Mouse (Mus musculus) MEL-GATA-1-ER (cell line): ENCODE results near the gene Ndst2.

Experiments
- DNase-seq: peaks from one replicate; pipeline ENCODE4 v3.0.0-alpha.2; 2012; ENCODE audit warnings: low read depth; ENCODE audit errors: extremely low read depth

The Ndst2 gene

DNA sequence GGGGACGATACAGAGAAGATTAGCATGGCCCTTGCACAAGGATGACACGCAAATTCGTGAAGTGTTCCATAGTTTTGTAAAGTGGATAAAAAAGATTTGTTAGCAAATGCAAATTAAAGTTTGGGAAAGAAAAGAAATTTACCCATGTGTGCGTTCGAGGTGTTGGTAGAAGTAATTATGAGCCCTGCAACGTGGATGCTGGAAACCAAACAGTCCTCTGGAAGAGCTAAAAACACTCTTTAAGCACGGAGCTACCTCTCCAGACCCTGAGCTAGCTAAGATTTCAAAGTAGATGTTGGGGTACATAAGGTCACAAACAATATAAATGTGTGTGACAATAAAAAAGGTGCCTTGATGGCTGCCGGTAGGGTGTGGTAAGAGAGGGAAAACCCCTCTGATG, 32.8 kb downstream of the Ndst2 start:
- DNase-seq: no peak

DNA sequence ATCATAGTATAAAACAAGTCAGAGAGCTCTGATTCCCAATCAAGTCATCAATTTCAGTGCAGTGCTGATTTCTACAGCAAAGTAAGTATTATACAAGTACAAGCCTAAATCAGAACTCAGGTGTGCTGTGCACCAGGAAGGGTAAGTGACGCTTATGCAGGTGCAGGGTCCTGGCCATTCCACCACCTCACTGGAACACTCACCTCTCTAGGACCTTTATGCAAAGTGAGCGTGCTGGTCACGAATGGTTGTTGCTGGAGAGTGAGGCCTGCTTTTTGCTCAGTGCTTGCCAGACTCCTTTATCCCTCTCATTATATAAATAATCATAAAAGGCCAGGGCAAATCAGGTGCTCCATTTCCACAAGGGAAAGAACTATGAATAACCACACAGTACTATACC, 34.0 kb downstream of the Ndst2 start:
- no peak for DNase-seq

DNA sequence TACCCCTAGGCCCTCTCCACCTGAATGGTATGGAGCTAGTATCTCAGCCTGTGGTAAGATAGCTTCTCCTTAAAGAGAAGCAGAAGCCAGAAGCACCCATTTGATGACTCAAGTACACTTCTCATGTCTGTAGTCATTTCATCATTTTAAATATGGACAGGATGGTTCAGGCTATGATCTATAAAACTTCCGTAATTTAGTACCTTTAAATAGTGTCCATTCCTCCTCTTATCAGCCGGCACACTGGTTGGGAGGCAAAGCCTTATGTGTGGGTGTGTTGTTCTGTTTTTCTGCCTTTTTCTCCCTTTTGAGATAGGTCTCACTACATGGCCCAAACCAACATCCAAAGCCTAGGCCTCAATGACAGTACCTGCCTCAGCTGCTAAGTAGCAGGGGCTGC, 35.8 kb downstream of the Ndst2 start:
- DNase-seq: peak; percentile 81

DNA sequence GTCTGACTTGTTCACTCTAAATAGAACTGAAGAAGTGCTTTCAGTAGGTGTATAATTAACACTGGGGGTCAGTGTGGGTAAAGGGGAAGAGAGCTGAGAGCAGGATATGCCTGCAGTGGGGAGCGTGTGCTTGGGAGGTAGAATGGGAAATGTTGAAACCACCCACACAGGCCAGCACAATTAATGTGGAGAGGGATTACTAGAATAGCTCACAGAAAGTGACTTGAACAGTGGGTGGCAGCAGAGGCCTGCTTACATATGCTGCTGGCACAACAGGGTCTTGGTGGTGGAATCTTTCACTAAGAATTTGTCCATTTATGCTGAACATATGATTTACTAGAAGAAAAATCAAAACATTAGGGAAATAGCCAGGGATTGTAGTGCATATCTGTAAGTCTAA, 37.4 kb downstream of the Ndst2 start:
- no peak for DNase-seq

DNA sequence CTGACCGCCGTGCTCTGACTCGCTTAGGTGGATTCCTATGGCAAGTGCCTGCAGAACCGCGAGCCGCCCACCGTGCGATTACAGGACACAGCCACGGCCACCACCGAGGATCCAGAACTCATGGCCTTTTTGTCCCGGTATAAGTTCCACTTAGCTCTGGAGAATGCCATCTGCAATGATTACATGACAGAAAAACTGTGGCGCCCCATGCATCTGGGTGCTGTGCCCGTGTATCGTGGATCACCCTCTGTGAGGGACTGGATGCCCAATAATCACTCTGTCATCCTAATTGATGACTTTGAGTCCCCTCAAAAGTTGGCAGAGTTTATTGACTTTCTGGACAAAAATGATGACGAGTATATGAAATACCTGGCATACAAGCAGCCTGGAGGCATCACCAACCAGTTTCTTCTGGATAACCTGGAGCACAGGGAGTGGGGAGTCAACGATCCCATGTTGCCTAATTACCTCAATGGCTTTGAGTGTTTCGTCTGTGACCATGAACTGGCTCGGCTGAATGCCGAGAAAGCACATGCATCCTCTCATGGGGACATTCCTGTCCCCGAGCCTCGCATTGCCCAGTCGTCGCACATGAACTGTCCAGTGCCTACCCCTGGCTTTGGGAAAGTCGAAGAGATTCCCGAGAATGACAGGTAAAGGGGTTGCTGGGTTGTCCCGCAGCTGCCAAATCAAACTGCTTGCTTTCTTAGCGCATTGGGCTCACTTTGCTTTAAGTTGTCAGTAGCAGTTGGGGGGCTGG, 38.4 kb downstream of the Ndst2 start:
- no peak for DNase-seq

DNA sequence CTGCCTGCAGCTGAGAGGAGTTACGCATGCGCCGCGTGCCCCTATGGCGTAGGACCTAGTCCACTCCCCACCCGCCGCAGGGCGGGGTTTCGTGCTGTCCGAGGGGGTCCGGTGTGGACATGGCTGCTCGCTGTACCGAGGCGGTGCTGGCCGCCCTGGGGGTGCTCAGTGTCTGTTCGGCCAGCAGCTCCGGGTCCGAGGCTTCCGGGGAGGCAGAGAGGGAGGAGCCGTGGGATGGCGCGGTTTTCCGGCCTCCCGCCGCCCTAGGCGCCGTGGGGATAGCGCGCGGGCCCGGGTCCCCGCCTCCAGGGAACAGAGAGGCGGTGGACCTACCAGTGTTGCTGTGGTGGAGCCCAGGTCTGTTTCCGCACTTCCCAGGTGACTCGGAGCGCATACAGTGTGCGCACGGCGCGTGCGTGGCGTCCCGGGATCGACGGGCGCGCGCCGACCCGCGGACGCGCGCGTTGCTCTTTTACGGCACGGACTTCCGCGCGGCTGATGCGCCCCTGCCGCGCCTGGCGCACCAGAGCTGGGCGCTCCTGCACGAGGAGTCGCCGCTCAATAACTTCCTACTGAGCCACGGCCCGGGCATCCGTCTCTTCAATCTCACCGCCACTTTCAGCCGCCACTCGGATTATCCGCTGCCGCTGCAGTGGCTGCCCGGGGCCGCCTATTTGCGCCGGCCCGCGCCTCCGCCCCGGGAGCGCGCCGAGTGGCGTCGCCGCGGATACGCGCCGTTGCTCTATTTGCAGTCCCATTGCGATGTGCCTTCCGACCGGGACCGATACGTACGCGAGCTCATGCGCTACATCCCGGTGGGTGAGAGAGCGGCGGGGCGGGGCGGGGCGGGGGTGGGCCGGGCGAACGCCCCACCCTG, 39.2 kb downstream of the Ndst2 start, which contains the start of gene Fut11:
Fut11 (plus strand) TSS at position 85 of the 877 bp plus-strand sequence.
- DNase-seq: no peak

DNA sequence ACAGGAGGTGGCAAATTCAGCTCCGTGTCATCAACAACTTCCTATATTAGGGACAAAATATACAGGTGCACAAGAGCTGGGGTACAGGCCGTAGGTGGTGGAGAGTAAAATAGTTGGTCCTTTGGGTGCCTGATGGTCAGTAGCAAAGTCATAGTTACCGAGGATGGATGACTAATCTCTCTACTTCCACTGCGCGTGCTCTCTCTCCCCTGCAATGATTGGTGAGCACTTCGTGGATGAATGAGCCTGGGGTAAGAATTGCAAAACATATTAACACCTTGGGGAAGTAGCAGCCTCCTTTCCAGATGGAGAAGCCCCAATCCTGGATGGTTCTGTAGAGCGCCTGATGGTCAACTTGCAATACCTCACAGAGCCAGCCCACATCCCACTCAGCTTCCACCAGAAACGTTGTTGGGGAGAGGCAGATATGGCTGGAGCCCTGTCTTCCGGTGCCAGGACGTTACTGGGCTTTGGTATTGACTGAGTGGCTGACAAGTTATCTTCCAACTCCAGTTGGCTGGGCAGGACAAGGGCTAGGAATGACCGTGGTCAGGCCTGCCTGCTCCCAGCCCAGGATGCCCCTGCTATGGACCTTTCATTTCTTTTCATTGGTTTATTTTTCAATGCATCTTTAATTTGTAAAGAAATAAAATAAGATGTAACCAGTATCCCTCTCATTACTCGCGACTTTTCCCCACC, 40.0 kb downstream of the Ndst2 start:
- no peak for DNase-seq

DNA sequence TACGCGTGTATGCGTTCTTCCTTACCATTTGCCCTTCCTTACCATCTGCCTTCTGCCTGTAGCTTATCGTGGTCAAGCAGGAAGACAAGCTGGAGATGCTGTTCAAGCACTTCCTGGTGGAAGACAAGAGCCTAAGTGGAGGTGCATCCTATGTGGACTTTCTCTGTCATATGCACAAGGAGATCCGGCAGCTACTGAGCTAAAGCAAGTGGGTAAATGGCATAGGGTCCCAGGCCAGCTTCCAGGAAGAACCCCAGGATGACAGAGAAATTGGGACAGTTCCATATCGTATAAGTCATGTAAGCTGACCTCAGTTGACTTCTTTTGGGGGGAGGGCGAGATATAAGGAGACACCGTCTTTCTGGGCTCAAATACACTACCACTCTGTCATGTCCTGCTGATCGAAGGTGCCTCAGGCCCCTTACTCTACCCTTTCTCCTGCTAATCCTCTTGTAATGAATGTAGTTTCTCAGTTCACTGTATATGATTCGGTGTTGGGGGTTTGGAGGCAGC, 40.7 kb downstream of the Ndst2 start:
- DNase-seq: no peak

DNA sequence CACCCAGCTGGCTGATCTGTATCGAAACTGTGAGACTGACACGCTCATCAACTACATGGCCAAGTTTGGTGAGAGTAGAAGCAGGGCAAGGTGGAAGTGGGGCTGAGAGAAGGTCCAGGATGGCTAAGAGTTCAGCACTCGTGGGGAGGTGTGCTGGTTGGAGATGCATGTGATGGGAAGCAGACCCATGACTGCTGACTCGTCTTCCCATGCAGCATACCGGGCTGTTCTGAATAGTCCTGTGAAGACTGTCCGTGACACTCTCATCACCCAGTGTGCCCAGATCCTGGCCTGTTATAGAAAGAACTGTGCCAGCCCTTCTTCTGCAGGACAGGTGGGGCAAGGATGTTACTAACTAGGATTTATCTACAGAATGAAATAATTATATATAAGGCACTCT, 42.6 kb downstream of the Ndst2 start:
- DNase-seq: no peak

DNA sequence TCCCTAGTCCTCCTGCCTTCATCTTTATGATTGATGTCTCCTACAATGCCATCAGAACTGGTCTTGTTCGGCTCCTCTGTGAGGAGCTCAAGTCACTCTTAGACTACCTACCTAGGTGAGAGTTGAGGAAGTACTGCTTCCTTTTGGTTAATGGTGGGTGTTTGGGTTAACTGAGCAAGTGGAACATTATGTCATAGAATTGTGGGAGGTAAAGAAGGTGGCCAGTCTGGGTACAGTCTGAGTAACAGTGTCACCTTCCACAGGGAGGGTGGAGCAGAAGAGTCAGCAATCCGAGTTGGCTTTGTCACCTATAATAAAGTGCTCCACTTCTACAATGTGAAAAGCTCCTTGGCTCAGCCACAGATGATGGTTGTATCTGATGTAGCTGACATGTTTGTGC, 45.4 kb downstream of the Ndst2 start:
- DNase-seq: no peak

DNA sequence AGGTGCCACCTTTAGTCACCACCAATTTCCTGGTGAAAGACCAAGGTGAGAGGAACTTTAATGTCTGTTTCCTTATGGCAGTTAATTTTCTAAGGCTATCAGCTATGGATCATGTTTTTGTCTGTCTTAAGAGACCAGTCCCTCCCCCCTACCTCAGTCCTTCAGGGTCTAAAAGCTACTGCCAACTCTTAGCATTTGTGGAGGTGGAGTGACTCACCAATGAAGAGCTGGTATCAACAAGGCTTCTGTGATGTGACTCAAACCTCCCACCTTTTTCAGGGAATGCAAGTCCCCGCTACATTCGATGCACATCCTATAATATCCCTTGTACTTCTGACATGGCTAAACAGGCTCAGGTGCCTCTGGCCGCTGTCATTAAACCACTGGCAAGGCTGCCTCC, 47.8 kb downstream of the Ndst2 start:
- DNase-seq: no peak

DNA sequence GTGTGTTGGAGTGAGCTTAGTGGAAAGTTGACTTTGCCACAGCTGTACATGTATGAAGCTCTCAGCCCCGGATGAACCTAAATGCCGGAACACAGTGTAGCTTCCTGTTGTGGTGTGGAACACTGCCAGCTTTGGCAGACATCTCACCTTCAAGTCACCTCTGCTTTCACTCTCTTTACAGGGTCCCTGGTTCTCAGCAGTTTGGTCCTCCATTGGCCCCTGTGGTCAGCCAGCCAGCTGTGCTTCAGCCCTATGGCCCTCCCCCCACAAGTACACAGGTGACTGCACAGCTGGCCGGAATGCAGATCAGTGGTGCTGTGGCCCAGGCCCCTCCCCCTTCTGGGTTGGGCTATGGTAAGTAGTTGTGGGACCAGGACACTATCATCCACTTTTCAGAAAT, 51.9 kb downstream of the Ndst2 start:
- DNase-seq: no peak

DNA sequence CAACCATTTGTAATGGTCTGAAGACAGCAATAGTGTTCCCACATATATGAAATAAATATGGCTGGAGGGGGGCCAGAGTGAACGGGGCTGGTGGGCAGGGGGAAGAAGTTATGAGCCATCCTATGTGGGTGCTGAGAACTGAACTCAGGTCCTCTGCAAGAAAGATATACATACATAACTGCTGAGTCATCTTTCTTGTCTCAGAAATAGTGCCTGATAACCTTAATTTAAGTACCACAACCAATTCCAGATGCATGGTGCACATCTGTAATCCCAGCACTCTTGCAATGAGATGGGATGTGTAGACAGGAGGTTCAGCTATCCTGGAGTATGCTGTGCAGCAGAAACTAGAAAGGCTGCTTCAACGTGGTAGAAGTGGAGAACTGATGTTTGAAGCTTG, 52.6 kb downstream of the Ndst2 start:
- DNase-seq: no peak

DNA sequence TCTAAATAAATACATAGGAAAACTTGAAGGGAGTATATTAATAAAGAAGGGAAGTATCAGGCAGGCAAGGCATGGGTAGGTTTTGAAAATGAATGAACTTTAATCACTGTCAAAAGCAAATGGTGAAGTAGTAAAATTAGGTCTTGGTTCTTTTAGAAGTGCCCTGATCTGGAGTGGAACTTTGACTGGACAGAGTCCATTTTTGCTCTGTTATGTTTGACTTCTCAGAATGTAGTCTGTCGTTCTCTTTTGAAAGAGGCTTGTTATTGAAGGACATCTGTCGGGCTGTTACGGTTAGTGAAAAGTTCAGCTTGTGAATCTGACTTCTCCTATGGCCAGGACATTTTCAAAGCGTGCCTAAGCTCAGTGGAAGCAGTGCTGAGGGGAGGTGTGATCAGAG, 56.5 kb downstream of the Ndst2 start:
- no peak for DNase-seq

DNA sequence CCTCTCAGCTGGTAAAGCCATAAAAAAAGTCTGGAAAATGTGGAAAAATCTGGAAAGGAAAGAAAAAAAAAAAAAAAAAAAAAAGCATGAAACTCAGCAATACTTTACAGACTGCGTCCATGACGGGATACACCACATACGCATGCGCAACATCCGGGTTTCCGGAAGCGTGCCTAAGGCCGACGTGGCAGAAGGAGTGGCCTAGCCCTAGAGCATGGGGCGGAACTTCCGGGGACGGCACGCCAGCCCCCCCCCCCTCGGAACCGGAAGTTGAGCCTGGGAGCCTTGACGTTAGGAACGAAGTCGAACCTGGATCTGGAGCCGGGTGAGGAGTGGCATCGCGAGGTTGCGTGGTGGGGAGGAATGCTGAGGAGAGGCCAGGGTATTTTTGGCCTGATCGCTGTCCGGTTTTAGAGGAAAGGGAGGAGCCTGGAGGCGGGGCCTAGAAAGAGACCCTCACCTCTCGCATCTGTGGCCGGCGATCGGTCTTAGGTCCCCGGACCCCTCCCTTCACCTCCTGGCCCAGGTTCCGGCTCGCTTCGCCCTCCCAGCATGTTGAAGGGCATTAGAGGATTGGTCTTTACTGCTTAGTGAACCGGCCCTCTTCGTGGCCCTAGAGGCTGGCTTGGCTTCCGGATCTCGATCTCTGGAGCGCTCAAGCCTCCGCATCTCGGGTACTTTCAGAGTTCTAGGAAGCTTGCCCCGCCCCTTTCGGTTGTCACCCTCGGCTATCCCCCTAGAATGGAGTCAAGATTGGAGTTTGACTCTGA, 60.1 kb downstream of the Ndst2 start, which contains the start of gene Sec24c:
Sec24c (plus strand) TSS at position 245 of the 770 bp plus-strand sequence.
- DNase-seq: peak; percentile 91

DNA sequence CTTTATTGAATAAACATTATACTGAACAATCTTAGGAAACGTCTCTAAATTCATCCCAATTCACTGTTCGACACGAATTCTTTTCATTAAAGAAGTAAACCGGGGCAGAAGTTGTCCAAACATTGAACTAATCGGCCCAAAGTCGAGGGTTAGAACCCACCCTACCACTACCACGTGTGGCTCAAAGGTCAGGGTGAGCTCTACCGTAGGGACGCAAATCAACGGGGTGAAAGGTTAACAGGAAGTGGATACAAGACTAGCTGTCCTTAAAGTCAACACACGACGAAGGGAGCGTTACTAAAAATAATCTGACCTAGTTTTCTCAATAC, 60.7 kb downstream of the Ndst2 start:
- DNase-seq: no peak
